Comparison of ENCODE assay signal across 26 mouse cellular contexts in genomic region chr10:12716657-12717327, GRCm38 (mm10).
"Had no signal": no experiment of that assay in that cellular context is flagged by ENCODE, and none has a peak within 500 bp of the region (broad histone marks: within the 10 kb centered on the region; RNA-seq: fewer than 3 reads in every experiment).

No protein-coding gene starts in this region.

- H3K27me3 ChIP-seq: hindbrain, embryonic 12.5 days; intestine, embryonic 15.5 days; kidney, embryonic 15.5 days; limb, embryonic 12.5 days had no signal

- DNase-seq: gastrocnemius, adult 2 months; gastrocnemius, postnatal 10 days; gastrocnemius, postnatal 25 days; heart, adult 2 months; heart, postnatal 10 days; heart, postnatal 4 days; kidney, adult 11 months; kidney, adult 2 months; kidney, adult 9 months; kidney, postnatal 14 days; kidney, postnatal 36 days; liver had no signal

- H3K4me1 ChIP-seq: hindbrain, embryonic 10.5 days; hindbrain, embryonic 12.5 days; intestine, embryonic 15.5 days; kidney, embryonic 15.5 days; limb, embryonic 10.5 days had no signal

- H3K9ac ChIP-seq: hindbrain, embryonic 12.5 days; hindbrain, embryonic 14.5 days; intestine, embryonic 15.5 days; kidney, embryonic 15.5 days; limb, embryonic 12.5 days had no signal

- H3K9me3 ChIP-seq: hindbrain, embryonic 10.5 days; hindbrain, embryonic 12.5 days; intestine, embryonic 15.5 days; kidney, embryonic 15.5 days; limb, embryonic 10.5 days; limb, embryonic 12.5 days had no signal

- H3K4me2 ChIP-seq: heart, embryonic 11.5 days; hindbrain, embryonic 12.5 days; hindbrain, embryonic 14.5 days; intestine, embryonic 15.5 days; kidney, embryonic 15.5 days; limb, embryonic 12.5 days had no signal

- H3K4me3 ChIP-seq: gastrocnemius, adult 2 months; heart, adult 2 months; hindbrain, embryonic 10.5 days; hindbrain, embryonic 12.5 days; intestine, embryonic 15.5 days; kidney, embryonic 15.5 days; layer of hippocampus, adult 2 months; left cerebral cortex, adult 2 months; limb, embryonic 10.5 days; limb, embryonic 12.5 days had no signal

- ATAC-seq: forebrain, embryonic 16.5 days; hindbrain, embryonic 16.5 days; inflammation-experienced regulatory T-cells, adult 6 months; intestine, embryonic 15.5 days had no signal

- H3K27ac ChIP-seq: gastrocnemius, adult 2 months; heart, adult 2 months; hindbrain, embryonic 10.5 days; hindbrain, embryonic 12.5 days; hindbrain, embryonic 14.5 days; intestine, embryonic 15.5 days; kidney, embryonic 15.5 days; kidney, postnatal 0 days; layer of hippocampus, adult 2 months; left cerebral cortex, adult 2 months; limb, embryonic 10.5 days; limb, embryonic 12.5 days had no signal
